Mouse (Mus musculus) erythroblast, embryonic 14.5 days (primary cell): Measurements from ENCODE around the gene Ttc34. TPM values are rescaled to one million over a fixed set of nuclear protein-coding genes. Genes with fewer than 3 reads are reported as not detected.

Experiments
- H3K27me3 ChIP-seq: 2 replicates; pipeline ENCODE4 v1.6.1; 2012; ENCODE audit warnings: inconsistent platforms; ENCODE audit not compliant: control insufficient read depth
- H3K36me3 ChIP-seq: 2 replicates; pipeline ENCODE4 v1.6.1; 2012; ENCODE audit warnings: mild to moderate bottlenecking, inconsistent platforms; ENCODE audit not compliant: control insufficient read depth
- H3K4me1 ChIP-seq: 2 replicates; pipeline ENCODE4 v1.6.1; 2012; ENCODE audit warnings: inconsistent platforms; ENCODE audit not compliant: control insufficient read depth
- H3K4me3 ChIP-seq: replicated peaks from 2 replicates; pipeline ENCODE3; 2012; ENCODE audit warnings: moderate library complexity, mild to moderate bottlenecking, inconsistent platforms
- H3K9me3 ChIP-seq: 2 replicates; pipeline ENCODE4 v1.6.1; 2012; ENCODE audit warnings: low read length, inconsistent platforms, mixed read lengths; ENCODE audit not compliant: control insufficient read depth
- GATA1 ChIP-seq: IDR thresholded peaks from 2 replicates; pipeline ENCODE4 v1.6.1; 2012; ENCODE audit warnings: low read length, inconsistent platforms, mixed read lengths
- TAL1 ChIP-seq: IDR thresholded peaks from 3 replicates; pipeline ENCODE4 v1.6.1; 2012; ENCODE audit warnings: low read length, inconsistent platforms, mixed read lengths
- polyA plus RNA-seq: library from polyadenylated mRNA; stranded (reverse); fragments of >175 nt; gene quantifications from 2 replicates; pipeline ENCODE4 v1.2.3, GENCODE M21; 2012

The Ttc34 gene
- not detected in 2 replicates for polyA plus RNA-seq

DNA sequence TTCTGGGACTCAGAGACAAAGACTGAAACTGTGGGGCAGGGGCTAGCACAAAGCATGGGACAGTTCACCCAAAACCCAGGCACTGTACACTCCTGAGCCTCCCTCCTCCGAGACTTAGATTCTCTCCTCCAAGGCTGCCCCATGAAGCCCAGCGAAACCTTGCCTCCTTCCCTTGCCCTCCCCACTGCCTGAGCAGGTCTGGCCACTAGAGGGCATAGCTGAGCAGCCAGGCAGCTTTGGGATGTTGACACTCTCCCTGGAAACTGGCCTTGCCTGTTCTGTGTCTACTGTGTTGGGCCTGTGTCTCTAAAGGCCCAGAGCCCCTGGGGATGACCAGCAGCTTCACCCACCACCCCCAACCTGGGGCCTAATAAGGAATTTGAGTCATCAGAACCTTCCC is at the start of gene Ttc34:
Ttc34 (plus strand) TSS at position 290 of the 400 bp plus-strand sequence.
- no peaks in the 10 kb centered on the region for H3K36me3 ChIP-seq
- no peaks in the 10 kb centered on the region for H3K4me1 ChIP-seq
- H3K4me3 ChIP-seq, result no peak within 1 kb of the TSS
- no peaks in the 10 kb centered on the region for H3K9me3 ChIP-seq
- H3K27me3 ChIP-seq, result no peaks in the 10 kb centered on the region
- TF ChIP-seq TAL1 (no peak), GATA1 (no peak)

DNA sequence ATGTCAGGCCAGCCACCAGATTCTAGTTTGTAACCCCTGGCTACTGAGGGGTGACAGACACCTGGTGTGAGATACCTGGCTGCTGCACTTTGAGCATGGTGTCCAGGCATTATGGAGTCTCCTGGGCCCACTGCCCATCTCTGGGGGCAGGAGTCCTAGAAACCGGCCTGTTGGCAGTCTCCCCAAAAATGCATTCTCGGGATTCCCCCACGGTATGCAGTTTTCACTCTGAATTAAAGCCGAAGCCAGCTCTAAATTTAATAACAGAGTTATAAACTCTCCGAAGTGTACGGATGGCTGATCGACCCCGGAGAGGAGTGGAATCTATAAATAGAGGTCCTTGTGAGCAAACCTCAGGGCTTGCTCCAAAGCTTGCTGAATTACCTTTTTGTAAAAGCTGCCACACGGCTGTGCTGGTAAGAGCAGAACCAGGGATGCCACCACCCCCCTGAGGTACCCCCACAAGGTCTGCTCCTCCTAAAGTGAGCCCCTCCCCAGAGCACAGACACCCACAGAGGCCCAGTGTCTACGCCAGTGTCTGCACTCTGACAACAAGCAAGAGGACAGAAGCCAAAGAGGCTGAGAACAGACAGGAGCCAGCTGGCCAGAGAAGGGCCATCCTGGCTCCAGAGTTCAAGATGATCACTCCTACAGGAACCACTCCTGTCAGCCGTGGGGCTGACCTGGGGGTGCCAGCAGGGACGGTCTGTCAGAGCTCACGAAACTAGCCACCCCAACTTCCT is 49.1 kb upstream of the Ttc34 start:
- Histone ChIP-seq H3K27me3 (no peaks in the 10 kb centered on the region), H3K36me3 (no peaks in the 10 kb centered on the region), H3K4me1 (no peaks in the 10 kb centered on the region), H3K9me3 (no peaks in the 10 kb centered on the region), H3K4me3 (no peak overlapping the region)
- TF ChIP-seq TAL1, result no peak

GRCm38 (mm10) chr4:154791894-154792293 is 45.4 kb upstream of the Ttc34 start:
- H3K9me3 ChIP-seq, result no peaks in the 10 kb centered on the region
- TF ChIP-seq GATA1 (no peak), TAL1 (no peak)
- H3K27me3 ChIP-seq, result no peaks in the 10 kb centered on the region
- no peak overlapping the region for H3K4me3 ChIP-seq
- H3K36me3 ChIP-seq, result no peaks in the 10 kb centered on the region
- H3K4me1 ChIP-seq, result no peaks in the 10 kb centered on the region

- Histone ChIP-seq H3K4me3 (no peak overlapping the region), H3K36me3 (no peaks in the 10 kb centered on the region), H3K9me3 (no peaks in the 10 kb centered on the region), H3K4me1 (no peaks in the 10 kb centered on the region), H3K27me3 (no peaks in the 10 kb centered on the region)
- TF ChIP-seq TAL1 (no peak), GATA1 (no peak)
Observed at GRCm38 (mm10) chr4:154793499-154793898, 43.8 kb upstream of the Ttc34 start.

DNA sequence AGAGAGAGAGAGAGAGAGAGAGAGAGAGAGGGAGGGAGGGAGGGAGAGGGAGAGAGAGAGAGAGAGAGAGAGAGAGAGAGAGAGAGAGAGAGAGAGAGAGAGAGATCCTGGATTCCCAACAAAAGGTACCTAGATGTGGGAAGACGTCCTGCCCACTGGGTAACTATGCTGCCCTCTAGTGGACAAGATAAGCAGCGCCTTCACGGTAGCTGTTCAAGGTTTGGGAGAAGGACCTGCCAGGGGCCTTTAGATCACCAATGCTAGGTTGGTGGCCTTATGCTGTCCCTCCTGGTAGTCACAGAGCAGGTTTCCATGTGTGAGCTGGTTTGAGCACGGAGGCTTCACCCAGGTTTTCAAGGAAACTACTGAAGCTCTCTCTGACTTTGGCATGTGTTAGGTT is 39.4 kb upstream of the Ttc34 start:
- Histone ChIP-seq H3K4me3 (no peak overlapping the region), H3K36me3 (no peaks in the 10 kb centered on the region), H3K4me1 (no peaks in the 10 kb centered on the region), H3K9me3 (no peaks in the 10 kb centered on the region), H3K27me3 (peaks cover 16% of the 10 kb centered on the region)
- TF ChIP-seq TAL1 (no peak), GATA1 (no peak)

GRCm38 (mm10) chr4:154800543-154800942 is 36.7 kb upstream of the Ttc34 start:
- Histone ChIP-seq H3K27me3 (peaks cover 19% of the 10 kb centered on the region), H3K4me3 (no peak overlapping the region), H3K9me3 (no peaks in the 10 kb centered on the region), H3K4me1 (no peaks in the 10 kb centered on the region), H3K36me3 (no peaks in the 10 kb centered on the region)
- no peak for TF ChIP-seq GATA1
- no peak for TF ChIP-seq TAL1

DNA sequence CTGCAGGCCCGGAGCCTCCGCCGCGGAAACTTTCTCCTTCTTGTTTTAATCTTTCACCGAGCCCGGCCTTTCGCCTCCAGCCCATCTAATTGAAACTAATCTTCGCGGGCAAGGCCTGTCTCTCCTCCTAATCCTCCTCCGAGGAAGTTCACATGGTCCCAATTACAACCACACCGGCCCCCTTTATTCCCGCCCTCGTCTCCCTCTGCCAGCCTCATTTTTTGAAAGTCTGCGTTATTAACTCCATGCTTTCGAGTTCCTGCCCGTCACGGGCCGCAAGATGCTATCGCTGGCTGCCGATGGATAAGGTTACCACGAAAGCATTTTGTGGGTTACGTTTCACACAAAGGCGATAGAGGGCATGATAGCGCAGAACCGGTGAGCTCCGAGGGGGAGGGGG is 35.0 kb upstream of the Ttc34 start:
- Histone ChIP-seq H3K4me1 (no peaks in the 10 kb centered on the region), H3K9me3 (no peaks in the 10 kb centered on the region), H3K36me3 (no peaks in the 10 kb centered on the region), H3K27me3 (peaks cover 19% of the 10 kb centered on the region), H3K4me3 (no peak overlapping the region)
- TF ChIP-seq TAL1 (no peak), GATA1 (no peak)

- H3K27me3 ChIP-seq, result no peaks in the 10 kb centered on the region
- H3K4me3 ChIP-seq, result no peak overlapping the region
- H3K9me3 ChIP-seq, result no peaks in the 10 kb centered on the region
- no peaks in the 10 kb centered on the region for H3K4me1 ChIP-seq
- no peak for TF ChIP-seq TAL1
- TF ChIP-seq GATA1, result no peak
- no peaks in the 10 kb centered on the region for H3K36me3 ChIP-seq
Observed at GRCm38 (mm10) chr4:154825662-154826061, 11.6 kb upstream of the Ttc34 start.

DNA sequence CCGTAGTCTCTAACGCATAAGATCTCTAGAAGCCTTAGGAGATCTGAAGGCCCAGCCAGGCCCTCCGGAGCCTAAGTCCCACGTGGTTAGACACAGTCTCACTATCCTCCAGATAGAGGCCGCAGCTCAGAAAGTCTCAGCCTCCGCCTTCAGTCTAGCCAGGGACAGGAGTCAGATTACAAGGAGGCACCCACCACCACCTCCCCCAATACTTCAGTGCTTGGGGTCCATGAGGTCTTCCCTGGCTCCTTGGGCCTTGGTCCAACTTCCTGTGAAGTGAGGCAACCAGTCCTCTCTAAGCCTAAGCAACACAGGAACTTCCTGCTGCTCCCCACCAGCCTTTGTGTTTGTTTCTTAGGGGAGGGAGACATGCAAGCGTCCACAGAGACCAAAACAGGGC is 11.0 kb upstream of the Ttc34 start:
- Histone ChIP-seq H3K4me1 (no peaks in the 10 kb centered on the region), H3K36me3 (no peaks in the 10 kb centered on the region), H3K4me3 (no peak overlapping the region), H3K9me3 (no peaks in the 10 kb centered on the region), H3K27me3 (no peaks in the 10 kb centered on the region)
- TF ChIP-seq GATA1 (no peak), TAL1 (no peak)

GRCm38 (mm10) chr4:154827181-154827580 is 10.1 kb upstream of the Ttc34 start:
- H3K4me1 ChIP-seq, result no peaks in the 10 kb centered on the region
- no peaks in the 10 kb centered on the region for H3K27me3 ChIP-seq
- H3K36me3 ChIP-seq, result no peaks in the 10 kb centered on the region
- TF ChIP-seq TAL1, result no peak
- H3K9me3 ChIP-seq, result no peaks in the 10 kb centered on the region
- no peak overlapping the region for H3K4me3 ChIP-seq
